Mouse (Mus musculus) thymus, adult 2 months (tissue): ENCODE data around the gene Naxd.

Experiments
- CTCF ChIP-seq: fragments of 200-500 bp; IDR thresholded peaks from 2 replicates; pipeline ENCODE4 v1.5.1; 2012; ENCODE audit warnings: mild to moderate bottlenecking, control low read depth, low read length, moderate library complexity, borderline replicate concordance; ENCODE audit not compliant: control insufficient read depth, poor library complexity, insufficient read depth; ENCODE audit errors: extremely low read depth
- POLR2A ChIP-seq: fragments of 200-500 bp; IDR thresholded peaks from 2 replicates; pipeline ENCODE4 v1.6.1; 2012; ENCODE audit warnings: mild to moderate bottlenecking, low read length, control low read depth, moderate library complexity; ENCODE audit not compliant: control insufficient read depth, poor library complexity, insufficient read depth; ENCODE audit errors: extremely low read depth

GRCm38 (mm10) chr8:11452559-11452958 is 44.7 kb upstream of the Naxd start:
- TF ChIP-seq CTCF (no peak), POLR2A (no peak)
